ENCODE assay signal across 10 mouse cellular contexts in the genomic region with DNA sequence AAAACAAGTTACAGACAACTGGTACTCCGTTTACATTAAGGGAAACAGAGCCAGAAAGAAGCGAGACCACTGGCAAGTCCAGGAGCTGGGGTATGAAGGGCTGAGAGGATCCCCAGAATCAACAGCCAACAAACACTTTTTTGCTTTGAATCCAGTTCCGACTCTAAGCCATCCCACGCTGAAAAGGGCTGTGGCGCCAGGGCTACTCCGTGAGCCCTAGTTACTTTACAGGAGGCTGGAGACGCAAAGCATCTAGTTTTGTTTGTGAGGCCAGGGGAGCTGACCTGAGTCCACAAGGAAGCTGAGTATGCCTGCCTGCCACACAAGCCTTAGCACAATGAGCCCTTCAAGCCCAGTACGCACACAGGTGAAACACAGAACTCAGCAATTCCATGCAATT. TPM values are rescaled to one million over a fixed set of nuclear protein-coding genes. Genes with fewer than 3 reads are reported as not detected.
A peak's percentile ranks its signal among the peaks of the same experiment; 100 is the strongest.
DNase-seq lines count a peak whose midpoint lies in the region; ATAC-seq and TF ChIP-seq lines count a peak whose summit lies in the region.
"Had no signal": no experiment of that assay in that cellular context is flagged by ENCODE, and none has a peak within 500 bp of the region (broad histone marks: within the 10 kb centered on the region; RNA-seq: fewer than 3 reads in every experiment).

No protein-coding gene starts in this region.

- peaks cover 14% of the 10 kb centered on the region for H3K4me1 ChIP-seq in kidney, adult 2 months (ENCODE audit: control insufficient read depth, insufficient read depth, low read length)
- peaks cover 38% of the 10 kb centered on the region for H3K4me1 ChIP-seq in embryonic facial prominence, embryonic 10.5 days
- H3K4me1 ChIP-seq in hindbrain, embryonic 14.5 days (replicated peaks; ENCODE audit: control insufficient read depth, insufficient read depth, low read length) = peaks cover 26% of the 10 kb centered on the region
- peaks cover 41% of the 10 kb centered on the region for H3K4me1 ChIP-seq in midbrain, embryonic 13.5 days (replicated peaks)

- no peaks in the 10 kb centered on the region for H3K27me3 ChIP-seq in kidney, adult 2 months (replicated peaks; ENCODE audit: control insufficient read depth, insufficient read depth, low read length)
- peaks cover 20% of the 10 kb centered on the region for H3K27me3 ChIP-seq in embryonic facial prominence, embryonic 10.5 days (replicated peaks; ENCODE audit: low read depth, poor library complexity, severe bottlenecking)
- H3K27me3 ChIP-seq in hindbrain, embryonic 14.5 days (ENCODE audit: control insufficient read depth, insufficient read depth, low read length) = no peaks in the 10 kb centered on the region
- no peaks in the 10 kb centered on the region for H3K27me3 ChIP-seq in midbrain, embryonic 13.5 days

- H3K9ac ChIP-seq in hindbrain, embryonic 14.5 days = peak overlapping the region; percentile 79
- H3K9ac ChIP-seq in midbrain, embryonic 13.5 days (replicated peaks) = peak overlapping the region; percentile 80

- 24% methylated on average over 8 of the region's 8 CpGs for WGBS in kidney, adult 2 months
- WGBS in embryonic facial prominence, embryonic 10.5 days = 13% methylated on average over 8 of the region's 8 CpGs
- 20% methylated on average over 8 of the region's 8 CpGs for WGBS in hindbrain, embryonic 14.5 days
- WGBS in midbrain, embryonic 13.5 days = 12% methylated on average over 8 of the region's 8 CpGs

- H3K4me3 ChIP-seq in kidney, adult 2 months (ENCODE audit: insufficient read depth, low read depth, low read length) = peak overlapping the region; percentile 50
- peak overlapping the region; percentile 71 for H3K4me3 ChIP-seq in embryonic facial prominence, embryonic 10.5 days
- H3K4me3 ChIP-seq in hindbrain, embryonic 14.5 days (replicated peaks; ENCODE audit: low read length) = peak overlapping the region; percentile 67
- peak overlapping the region; percentile 70 for H3K4me3 ChIP-seq in midbrain, embryonic 13.5 days (replicated peaks)

- ATAC-seq in hindbrain, embryonic 14.5 days (ENCODE audit: low FRiP score) = no peak
- no peak for ATAC-seq in midbrain, embryonic 13.5 days

- peak overlapping the region; percentile 65 for H3K4me2 ChIP-seq in hindbrain, embryonic 14.5 days (replicated peaks)
- peak overlapping the region; percentile 57 for H3K4me2 ChIP-seq in midbrain, embryonic 13.5 days (replicated peaks)

- H3K9me3 ChIP-seq in embryonic facial prominence, embryonic 10.5 days = no peaks in the 10 kb centered on the region
- H3K9me3 ChIP-seq in hindbrain, embryonic 14.5 days (ENCODE audit: control insufficient read depth, low read length) = no peaks in the 10 kb centered on the region
- no peaks in the 10 kb centered on the region for H3K9me3 ChIP-seq in midbrain, embryonic 13.5 days

- H3K36me3 ChIP-seq in kidney, adult 2 months (ENCODE audit: control insufficient read depth, insufficient read depth, low read length) = no peaks in the 10 kb centered on the region
- peaks cover 12% of the 10 kb centered on the region for H3K36me3 ChIP-seq in embryonic facial prominence, embryonic 10.5 days (replicated peaks)
- no peaks in the 10 kb centered on the region; the same call in 1 of the 2 replicates for H3K36me3 ChIP-seq in hindbrain, embryonic 14.5 days (replicated peaks; ENCODE audit: control insufficient read depth, insufficient read depth)
- no peaks in the 10 kb centered on the region for H3K36me3 ChIP-seq in midbrain, embryonic 13.5 days

- no peak for TF ChIP-seq CTCF in kidney, adult 2 months (conservative IDR thresholded peaks at IDR 0.05; ENCODE audit: insufficient read depth, insufficient read length, low read depth, low read length)

- TF ChIP-seq POLR2A in kidney, adult 2 months (IDR thresholded peaks at IDR 0.05; ENCODE audit: low read depth, low read length) = no peak

- no peak for DNase-seq in kidney, adult 2 months
- DNase-seq in kidney, adult 9 months = no peak
- peak; percentile 16 for DNase-seq in embryonic facial prominence, embryonic 10.5 days (ENCODE audit: low spot score)
- no peak for DNase-seq in hindbrain, embryonic 14.5 days (ENCODE audit: low spot score)
- no peak for DNase-seq in adrenal gland, postnatal 25 days
- DNase-seq in cerebellum, postnatal 36 days = no peak
- DNase-seq in frontal cortex, postnatal 36 days (ENCODE audit: low spot score in 2 of 2) = no peak
- DNase-seq: cerebellum, adult 9-10 months had no signal

- no peak overlapping the region for H3K27ac ChIP-seq in kidney, adult 2 months (ENCODE audit: insufficient read depth, low read depth, low read length)
- H3K27ac ChIP-seq in embryonic facial prominence, embryonic 10.5 days (replicated peaks) = peak overlapping the region; percentile 86
- H3K27ac ChIP-seq in hindbrain, embryonic 14.5 days = peak overlapping the region; percentile 41
- 0 out of 2 replicates have a peak overlapping the region, but pooled peaks have one; percentile 64 for H3K27ac ChIP-seq in midbrain, embryonic 13.5 days

RNA-seq across cellular contexts. Expression of gene Lrcol1, which starts 42.8 kb away (rescaled TPM):
- polyA plus RNA-seq in kidney, adult 2 months (2012; rRNA removed) = not detected in 2 replicates
- not detected in 2 replicates for polyA plus RNA-seq in embryonic facial prominence, embryonic 10.5 days (2016; fragmentation: Nextera tagmentation; extraction: Ambion mirVana)
- polyA plus RNA-seq in hindbrain, embryonic 14.5 days (2014; fragmentation: Nextera tagmentation; extraction: Ambion mirVana) = not detected in 2 replicates
- not detected in 2 replicates for polyA plus RNA-seq in midbrain, embryonic 13.5 days (2015; fragmentation: Nextera tagmentation; extraction: Ambion mirVana)
- not detected in 2 replicates for total RNA-seq in adrenal gland, postnatal 25 days (2021)
- total RNA-seq: MEL had no signal

RNA-seq across cellular contexts. Expression of gene P2rx2, which starts 44.3 kb away (rescaled TPM):
- polyA plus RNA-seq in kidney, adult 2 months (2012; rRNA removed) = 0.59 and 0.90 TPM in 2 replicates
- 0.87 and 0.95 TPM in 2 replicates for polyA plus RNA-seq in embryonic facial prominence, embryonic 10.5 days (2016; fragmentation: Nextera tagmentation; extraction: Ambion mirVana)
- polyA plus RNA-seq in hindbrain, embryonic 14.5 days (2014; fragmentation: Nextera tagmentation; extraction: Ambion mirVana) = 9.9 and 12.2 TPM in 2 replicates
- polyA plus RNA-seq in midbrain, embryonic 13.5 days (2015; fragmentation: Nextera tagmentation; extraction: Ambion mirVana) = 3.2 and 3.8 TPM in 2 replicates
- total RNA-seq in adrenal gland, postnatal 25 days (2021) = 0.55 TPM in 1 of 2 replicates, not detected in the other
